Comparison of ENCODE assay signal across 17 mouse cellular contexts in the genomic region with DNA sequence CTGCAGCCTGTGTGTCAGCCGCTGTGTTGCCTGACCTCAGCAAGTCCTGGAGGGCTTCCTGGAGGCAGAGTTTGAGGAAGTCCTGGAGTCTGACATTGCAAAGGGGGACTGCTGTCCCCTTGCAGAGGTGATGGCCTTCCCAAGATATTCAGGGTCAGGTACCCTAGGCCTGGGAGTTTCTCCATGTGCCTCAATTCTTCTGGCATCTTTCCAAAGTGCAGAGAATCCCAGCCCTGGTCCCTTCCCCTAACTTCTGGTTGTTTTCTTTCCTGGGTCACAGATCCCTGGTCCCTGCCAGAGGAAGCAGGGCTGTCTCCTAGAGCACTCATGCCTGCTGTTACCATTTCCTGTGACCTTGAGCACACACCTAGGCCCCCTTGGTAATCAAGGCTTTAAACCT. TPM values are rescaled to one million over a fixed set of nuclear protein-coding genes. Genes with fewer than 3 reads are reported as not detected.
A peak's percentile ranks its signal among the peaks of the same experiment; 100 is the strongest.
DNase-seq lines count a peak whose midpoint lies in the region; ATAC-seq and TF ChIP-seq lines count a peak whose summit lies in the region.
"Had no signal": no experiment of that assay in that cellular context is flagged by ENCODE, and none has a peak within 500 bp of the region (broad histone marks: within the 10 kb centered on the region; RNA-seq: fewer than 3 reads in every experiment).

No protein-coding gene starts in this region.

- H3K9me3 ChIP-seq in kidney, embryonic 16.5 days (ENCODE audit: low read length): no peaks in the 10 kb centered on the region
- H3K9me3 ChIP-seq in embryonic facial prominence, embryonic 15.5 days (replicated peaks): no peaks in the 10 kb centered on the region
- no peaks in the 10 kb centered on the region for H3K9me3 ChIP-seq in midbrain, embryonic 15.5 days
- H3K9me3 ChIP-seq: limb, embryonic 12.5 days; liver, embryonic 13.5 days; midbrain, embryonic 13.5 days; neural tube, embryonic 15.5 days had no signal

- TF ChIP-seq CTCF in gastrocnemius, adult 2 months (IDR thresholded peaks at IDR 0.05): no peak

- H3K36me3 ChIP-seq in kidney, embryonic 16.5 days (ENCODE audit: insufficient read depth, low read length): no peaks in the 10 kb centered on the region
- no peaks in the 10 kb centered on the region for H3K36me3 ChIP-seq in embryonic facial prominence, embryonic 15.5 days
- no peaks in the 10 kb centered on the region for H3K36me3 ChIP-seq in midbrain, embryonic 15.5 days (replicated peaks)
- H3K36me3 ChIP-seq: limb, embryonic 12.5 days; liver, embryonic 13.5 days; midbrain, embryonic 13.5 days; neural tube, embryonic 15.5 days had no signal

- H3K27ac ChIP-seq in gastrocnemius, adult 2 months: peak overlapping the region; percentile 88
- H3K27ac ChIP-seq in kidney, embryonic 16.5 days (ENCODE audit: low read length): 0 out of 2 replicates have a peak overlapping the region, but pooled peaks have one; percentile 24
- peak overlapping the region; percentile 75; the same call in 1 of the 2 replicates for H3K27ac ChIP-seq in embryonic facial prominence, embryonic 15.5 days (replicated peaks)
- H3K27ac ChIP-seq in midbrain, embryonic 15.5 days: no peak overlapping the region
- H3K27ac ChIP-seq: limb, embryonic 12.5 days; liver, embryonic 13.5 days; macrophage; midbrain, embryonic 13.5 days; neural tube, embryonic 15.5 days had no signal

- intact Hi-C loops in gastrocnemius, adult 2 months (cut with DNase I): no loop called here

- no peak for DNase-seq in gastrocnemius, adult 2 months
- DNase-seq in gastrocnemius, adult 18-20 months (ENCODE audit: low spot score): no peak
- no peak for DNase-seq in kidney, postnatal 14 days
- DNase-seq in ES-CJ7 (ENCODE audit: low read depth, low spot score): peak; percentile 45
- DNase-seq: B cell, adult 2 months; liver, embryonic 13.5 days; thymus, adult 2 months had no signal

- no peak overlapping the region for H3K4me3 ChIP-seq in gastrocnemius, adult 2 months
- H3K4me3 ChIP-seq in kidney, embryonic 16.5 days (ENCODE audit: low read length): no peak overlapping the region
- H3K4me3 ChIP-seq in embryonic facial prominence, embryonic 15.5 days (replicated peaks): no peak overlapping the region
- no peak overlapping the region for H3K4me3 ChIP-seq in midbrain, embryonic 15.5 days
- H3K4me3 ChIP-seq: limb, embryonic 12.5 days; liver, embryonic 13.5 days; midbrain, embryonic 13.5 days; myocyte; neural tube, embryonic 15.5 days had no signal

- no peak for ATAC-seq in kidney, embryonic 16.5 days (ENCODE audit: low FRiP score, low TSS enrichment)
- ATAC-seq in embryonic facial prominence, embryonic 15.5 days (ENCODE audit: insufficient number of reproducible peaks, low FRiP score, low TSS enrichment, low read depth): no peak
- ATAC-seq in midbrain, embryonic 15.5 days (replicated peaks): no peak
- ATAC-seq: forebrain, postnatal 0 days; midbrain, embryonic 13.5 days had no signal

- no peak overlapping the region for H3K4me2 ChIP-seq in kidney, embryonic 16.5 days (replicated peaks; ENCODE audit: low read depth, low read length)
- H3K4me2 ChIP-seq in embryonic facial prominence, embryonic 15.5 days (replicated peaks): no peak overlapping the region
- H3K4me2 ChIP-seq in midbrain, embryonic 15.5 days: no peak overlapping the region
- H3K4me2 ChIP-seq: limb, embryonic 12.5 days; liver, embryonic 13.5 days; midbrain, embryonic 13.5 days; neural tube, embryonic 15.5 days had no signal

- WGBS in kidney, embryonic 16.5 days: 86% methylated on average over 1 of the region's 1 CpGs
- 89% methylated on average over 1 of the region's 1 CpGs for WGBS in embryonic facial prominence, embryonic 15.5 days
- 86% methylated on average over 1 of the region's 1 CpGs for WGBS in midbrain, embryonic 15.5 days

- peaks cover 19% of the 10 kb centered on the region for H3K4me1 ChIP-seq in kidney, embryonic 16.5 days (ENCODE audit: insufficient read depth, low read length)
- H3K4me1 ChIP-seq in embryonic facial prominence, embryonic 15.5 days: peaks cover 68% of the 10 kb centered on the region
- H3K4me1 ChIP-seq in midbrain, embryonic 15.5 days: peaks cover 36% of the 10 kb centered on the region
- H3K4me1 ChIP-seq: liver, embryonic 13.5 days had no signal

- peaks cover 38% of the 10 kb centered on the region for H3K27me3 ChIP-seq in kidney, embryonic 16.5 days (ENCODE audit: insufficient read depth, low read length)
- peaks cover 22% of the 10 kb centered on the region for H3K27me3 ChIP-seq in embryonic facial prominence, embryonic 15.5 days
- peaks cover 24% of the 10 kb centered on the region for H3K27me3 ChIP-seq in midbrain, embryonic 15.5 days (replicated peaks)

- no peak overlapping the region for H3K9ac ChIP-seq in kidney, embryonic 16.5 days (replicated peaks; ENCODE audit: low read length)
- H3K9ac ChIP-seq in embryonic facial prominence, embryonic 15.5 days: no peak overlapping the region
- H3K9ac ChIP-seq in midbrain, embryonic 15.5 days: no peak overlapping the region
- H3K9ac ChIP-seq: forebrain, postnatal 0 days; limb, embryonic 12.5 days; liver, embryonic 13.5 days; midbrain, embryonic 13.5 days; neural tube, embryonic 15.5 days had no signal

RNA-seq across cellular contexts. Expression of a gene that starts 3.9 kb away (rescaled TPM):
- total RNA-seq in gastrocnemius, adult 2 months (2021): 1 to 10 TPM; 1.7 to 2.2 TPM
- 1 to 10 TPM; 2.0 to 2.3 TPM for total RNA-seq in gastrocnemius, adult 18-20 months (2021)
- 0.15 and 0.16 TPM in 2 replicates for polyA plus RNA-seq in kidney, embryonic 16.5 days (2015; fragmentation: Nextera tagmentation; extraction: Ambion mirVana)
- 1.9 and 2.0 TPM in 2 replicates for polyA plus RNA-seq in embryonic facial prominence, embryonic 15.5 days (2015; fragmentation: Nextera tagmentation; extraction: Ambion mirVana)
- polyA plus RNA-seq in midbrain, embryonic 15.5 days (2015; fragmentation: Nextera tagmentation; extraction: Ambion mirVana): 4.8 and 5.3 TPM in 2 replicates
- total RNA-seq: hematopoietic stem cell, adult 5-6 weeks had no signal
- polyA plus RNA-seq: macrophage had no signal
